Mouse (Mus musculus): Measurements from ENCODE around the gene Anapc4. TPM values are rescaled to one million over a fixed set of nuclear protein-coding genes. Genes with fewer than 3 reads are reported as not detected.

Gene Anapc4
- polyA plus RNA-seq, 1 experiment: 4.6 TPM

GRCm38 (mm10) chr5:52827923-52828322 is 5.9 kb upstream of the Anapc4 start:
- Histone ChIP-seq H3K4me3 (ENCODE audit: low read depth, low read length) (no peak overlapping the region), H3K27ac (ENCODE audit: insufficient read depth, low read depth, low read length) (no peak overlapping the region), H3K36me3 (ENCODE audit: control insufficient read depth, insufficient read depth, low read length) (peaks cover 7% of the 10 kb centered on the region), H3K4me1 (ENCODE audit: control insufficient read depth, insufficient read depth, insufficient read length, low read length) (no peaks in the 10 kb centered on the region), H3K27me3 (ENCODE audit: control insufficient read depth, insufficient read depth, low read length) (no peaks in the 10 kb centered on the region)
- WGBS: 47% methylated on average over 4 of the region's 4 CpGs
- TF ChIP-seq CTCF (IDR thresholded peaks at IDR 0.05; ENCODE audit: extremely low read depth, insufficient read length, insufficient replicate concordance, low read depth, low read length) (no peak), POLR2A (IDR thresholded peaks at IDR 0.05; ENCODE audit: low read depth, low read length) (no peak)

GRCm38 (mm10) chr5:52833005-52833404 is 807 bp upstream of the Anapc4 start:
- Histone ChIP-seq H3K27ac (ENCODE audit: insufficient read depth, low read depth, low read length) (no peak overlapping the region), H3K4me1 (ENCODE audit: control insufficient read depth, insufficient read depth, insufficient read length, low read length) (peaks cover 4% of the 10 kb centered on the region; the same call in 1 of the 2 replicates), H3K27me3 (ENCODE audit: control insufficient read depth, insufficient read depth, low read length) (no peaks in the 10 kb centered on the region), H3K36me3 (ENCODE audit: control insufficient read depth, insufficient read depth, low read length) (peaks cover 3% of the 10 kb centered on the region; the same call in 1 of the 2 replicates), H3K4me3 (ENCODE audit: low read depth, low read length) (no peak overlapping the region)
- TF ChIP-seq CTCF (IDR thresholded peaks at IDR 0.05; ENCODE audit: extremely low read depth, insufficient read length, insufficient replicate concordance, low read depth, low read length) (no peak), POLR2A (IDR thresholded peaks at IDR 0.05; ENCODE audit: low read depth, low read length) (no peak)

- no peaks in the 10 kb centered on the region for H3K27me3 ChIP-seq (ENCODE audit: control insufficient read depth, insufficient read depth, low read length)
- peak overlapping the region; percentile 70 for H3K27ac ChIP-seq (ENCODE audit: insufficient read depth, low read depth, low read length)
- H3K4me1 ChIP-seq (ENCODE audit: control insufficient read depth, insufficient read depth, insufficient read length, low read length): peaks cover 4% of the 10 kb centered on the region; the same call in 1 of the 2 replicates
- TF ChIP-seq CTCF (IDR thresholded peaks at IDR 0.05; ENCODE audit: extremely low read depth, insufficient read length, insufficient replicate concordance, low read depth, low read length) (no peak), POLR2A (IDR thresholded peaks at IDR 0.05; ENCODE audit: low read depth, low read length) (no peak)
- 7% methylated on average over 8 of the region's 8 CpGs for WGBS
- peaks cover 6% of the 10 kb centered on the region for H3K36me3 ChIP-seq (ENCODE audit: control insufficient read depth, insufficient read depth, low read length)
- H3K4me3 ChIP-seq (ENCODE audit: low read depth, low read length): peak overlapping the region; percentile 83
These were observed 574 bp downstream of the Anapc4 start for GRCm38 (mm10) chr5:52834386-52834785.

- 94% methylated on average over 7 of the region's 7 CpGs for WGBS
- H3K27ac ChIP-seq (ENCODE audit: insufficient read depth, low read depth, low read length): no peak overlapping the region
- H3K36me3 ChIP-seq (ENCODE audit: control insufficient read depth, insufficient read depth, low read length): peaks cover 50% of the 10 kb centered on the region
- H3K27me3 ChIP-seq (ENCODE audit: control insufficient read depth, insufficient read depth, low read length): no peaks in the 10 kb centered on the region
- no peak overlapping the region for H3K4me3 ChIP-seq (ENCODE audit: low read depth, low read length)
- TF ChIP-seq POLR2A (IDR thresholded peaks at IDR 0.05; ENCODE audit: low read depth, low read length): no peak
- no peak for TF ChIP-seq CTCF (IDR thresholded peaks at IDR 0.05; ENCODE audit: extremely low read depth, insufficient read length, insufficient replicate concordance, low read depth, low read length)
- no peaks in the 10 kb centered on the region for H3K4me1 ChIP-seq (ENCODE audit: control insufficient read depth, insufficient read depth, insufficient read length, low read length)
These were observed 10.5 kb downstream of the Anapc4 start for GRCm38 (mm10) chr5:52844319-52844718.

GRCm38 (mm10) chr5:52855727-52856126 is 21.9 kb downstream of the Anapc4 start:
- Histone ChIP-seq H3K36me3 (ENCODE audit: control insufficient read depth, insufficient read depth, low read length) (peaks cover 53% of the 10 kb centered on the region), H3K4me1 (ENCODE audit: control insufficient read depth, insufficient read depth, insufficient read length, low read length) (no peaks in the 10 kb centered on the region), H3K27ac (ENCODE audit: insufficient read depth, low read depth, low read length) (no peak overlapping the region), H3K27me3 (ENCODE audit: control insufficient read depth, insufficient read depth, low read length) (no peaks in the 10 kb centered on the region), H3K4me3 (ENCODE audit: low read depth, low read length) (no peak overlapping the region)
- 97% methylated on average over 5 of the region's 5 CpGs for WGBS
- TF ChIP-seq POLR2A (IDR thresholded peaks at IDR 0.05; ENCODE audit: low read depth, low read length) (no peak), CTCF (IDR thresholded peaks at IDR 0.05; ENCODE audit: extremely low read depth, insufficient read length, insufficient replicate concordance, low read depth, low read length) (no peak)

GRCm38 (mm10) chr5:52864446-52864845 is 30.6 kb downstream of the Anapc4 start:
- 77% methylated on average over 8 of the region's 8 CpGs for WGBS
- H3K36me3 ChIP-seq (ENCODE audit: control insufficient read depth, insufficient read depth, low read length): peaks cover 51% of the 10 kb centered on the region
- no peaks in the 10 kb centered on the region; the same call in 1 of the 2 replicates for H3K4me1 ChIP-seq (ENCODE audit: control insufficient read depth, insufficient read depth, insufficient read length, low read length)
- TF ChIP-seq POLR2A (IDR thresholded peaks at IDR 0.05; ENCODE audit: low read depth, low read length): no peak
- TF ChIP-seq CTCF (IDR thresholded peaks at IDR 0.05; ENCODE audit: extremely low read depth, insufficient read length, insufficient replicate concordance, low read depth, low read length): no peak
- H3K4me3 ChIP-seq (ENCODE audit: low read depth, low read length): no peak overlapping the region
- no peak overlapping the region for H3K27ac ChIP-seq (ENCODE audit: insufficient read depth, low read depth, low read length)
- no peaks in the 10 kb centered on the region for H3K27me3 ChIP-seq (ENCODE audit: control insufficient read depth, insufficient read depth, low read length)

- 35% methylated on average over 9 of the region's 9 CpGs for WGBS
These were observed 32.0 kb downstream of the Anapc4 start for GRCm38 (mm10) chr5:52865825-52866224.

More at GRCm38 (mm10) chr5:52865825-52866224, 32.0 kb downstream of the Anapc4 start:
- Histone ChIP-seq H3K4me1 (ENCODE audit: control insufficient read depth, insufficient read depth, insufficient read length, low read length) (no peaks in the 10 kb centered on the region; the same call in 1 of the 2 replicates), H3K36me3 (ENCODE audit: control insufficient read depth, insufficient read depth, low read length) (peaks cover 45% of the 10 kb centered on the region), H3K4me3 (ENCODE audit: low read depth, low read length) (no peak overlapping the region), H3K27me3 (ENCODE audit: control insufficient read depth, insufficient read depth, low read length) (no peaks in the 10 kb centered on the region), H3K27ac (ENCODE audit: insufficient read depth, low read depth, low read length) (no peak overlapping the region)
- TF ChIP-seq CTCF (IDR thresholded peaks at IDR 0.05; ENCODE audit: extremely low read depth, insufficient read length, insufficient replicate concordance, low read depth, low read length) (no peak), POLR2A (IDR thresholded peaks at IDR 0.05; ENCODE audit: low read depth, low read length) (no peak)
